Mouse (Mus musculus): ENCODE results near the gene Cd33. TPM values are rescaled to one million over a fixed set of nuclear protein-coding genes. Genes with fewer than 3 reads are reported as not detected.

The Cd33 gene
- polyA plus RNA-seq, 2 experiments, result 2.9 to 3.0 TPM

DNA sequence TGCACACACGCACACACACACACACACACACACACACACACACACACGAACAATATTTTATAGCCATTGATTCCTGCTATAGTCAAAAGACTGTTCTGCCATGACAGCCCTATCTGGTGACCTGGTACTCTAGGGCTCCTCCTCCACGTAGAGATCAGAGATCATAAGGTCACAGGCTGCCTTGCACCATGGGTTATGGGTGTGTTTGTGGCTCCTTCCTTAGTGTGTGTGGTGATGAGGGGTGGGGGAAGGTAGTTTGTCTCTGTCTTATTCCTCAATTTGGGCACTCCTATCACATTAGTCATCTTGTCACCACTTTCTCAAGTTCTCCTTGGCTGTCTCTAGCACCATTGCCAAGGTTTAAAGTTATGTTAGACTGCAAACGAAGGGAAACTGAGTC lies 5.7 kb downstream of the Cd33 start:
- Histone ChIP-seq H3K4me2 (replicated peaks; ENCODE audit: low read depth, low read length, severe bottlenecking) (no peak overlapping the region), H3K4me3 (replicated peaks; ENCODE audit: low read length) (no peak overlapping the region), H3K27ac (replicated peaks; ENCODE audit: low read depth, low read length) (no peak overlapping the region), H3K4me1 (ENCODE audit: control insufficient read depth, insufficient read depth, low read length) (no peaks in the 10 kb centered on the region), H3K9ac (ENCODE audit: low read depth, low read length, severe bottlenecking) (no peak overlapping the region), H3K27me3 (ENCODE audit: control insufficient read depth, insufficient read depth, low read length) (no peaks in the 10 kb centered on the region), H3K9me3 (ENCODE audit: control insufficient read depth, low read length) (no peaks in the 10 kb centered on the region), H3K36me3 (ENCODE audit: control insufficient read depth, insufficient read depth, low read length) (no peaks in the 10 kb centered on the region)
- no peak for ATAC-seq (ENCODE audit: low FRiP score, low read depth)
- no peak for TF ChIP-seq POLR2A (IDR thresholded peaks at IDR 0.05; ENCODE audit: borderline replicate concordance, extremely low read depth, insufficient read depth, insufficient read length)
- WGBS, result 52% methylated on average over 4 of the region's 4 CpGs
- DNase-seq (ENCODE audit: low spot score), result no peak

DNA sequence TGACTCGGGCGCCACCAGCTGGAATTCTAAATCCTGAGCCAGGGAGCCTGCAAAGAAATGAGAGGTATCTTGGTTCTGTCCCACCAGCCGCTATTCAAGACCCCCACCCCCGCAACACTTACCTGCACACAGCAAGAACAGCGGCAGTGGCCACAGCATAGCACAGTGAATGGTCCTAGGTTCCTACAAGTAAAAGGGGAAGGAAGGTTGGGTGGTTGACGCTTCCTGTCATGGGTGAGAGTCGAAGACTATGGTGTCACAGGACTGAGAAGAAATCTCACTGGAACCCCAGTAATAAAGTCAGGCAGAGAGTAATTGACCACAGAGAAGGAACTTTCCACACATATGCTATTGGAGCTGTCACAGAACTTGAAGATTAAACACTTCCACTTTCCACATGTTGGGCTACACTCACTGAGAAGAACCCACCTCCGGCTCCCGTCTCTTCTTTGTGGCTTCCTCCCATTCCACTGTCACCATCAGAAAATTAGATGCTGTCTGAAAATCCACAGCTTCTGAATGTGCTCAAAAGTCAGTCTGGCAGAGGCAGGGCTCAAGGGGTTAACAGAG lies 11.2 kb downstream of the Cd33 start:
- 84% methylated on average over 9 of the region's 9 CpGs for WGBS
- Histone ChIP-seq H3K27me3 (ENCODE audit: control insufficient read depth, insufficient read depth, low read length) (no peaks in the 10 kb centered on the region), H3K4me3 (replicated peaks; ENCODE audit: low read length) (no peak overlapping the region), H3K4me1 (ENCODE audit: control insufficient read depth, insufficient read depth, low read length) (no peaks in the 10 kb centered on the region), H3K36me3 (ENCODE audit: control insufficient read depth, insufficient read depth, low read length) (no peaks in the 10 kb centered on the region), H3K27ac (replicated peaks; ENCODE audit: low read depth, low read length) (no peak overlapping the region), H3K4me2 (replicated peaks; ENCODE audit: low read depth, low read length, severe bottlenecking) (no peak overlapping the region), H3K9ac (ENCODE audit: low read depth, low read length, severe bottlenecking) (no peak overlapping the region), H3K9me3 (ENCODE audit: control insufficient read depth, low read length) (no peaks in the 10 kb centered on the region)
- no peak for TF ChIP-seq POLR2A (IDR thresholded peaks at IDR 0.05; ENCODE audit: borderline replicate concordance, extremely low read depth, insufficient read depth, insufficient read length)
- ATAC-seq (ENCODE audit: low FRiP score, low read depth) (no peak), DNase-seq (ENCODE audit: low spot score) (no peak)

DNA sequence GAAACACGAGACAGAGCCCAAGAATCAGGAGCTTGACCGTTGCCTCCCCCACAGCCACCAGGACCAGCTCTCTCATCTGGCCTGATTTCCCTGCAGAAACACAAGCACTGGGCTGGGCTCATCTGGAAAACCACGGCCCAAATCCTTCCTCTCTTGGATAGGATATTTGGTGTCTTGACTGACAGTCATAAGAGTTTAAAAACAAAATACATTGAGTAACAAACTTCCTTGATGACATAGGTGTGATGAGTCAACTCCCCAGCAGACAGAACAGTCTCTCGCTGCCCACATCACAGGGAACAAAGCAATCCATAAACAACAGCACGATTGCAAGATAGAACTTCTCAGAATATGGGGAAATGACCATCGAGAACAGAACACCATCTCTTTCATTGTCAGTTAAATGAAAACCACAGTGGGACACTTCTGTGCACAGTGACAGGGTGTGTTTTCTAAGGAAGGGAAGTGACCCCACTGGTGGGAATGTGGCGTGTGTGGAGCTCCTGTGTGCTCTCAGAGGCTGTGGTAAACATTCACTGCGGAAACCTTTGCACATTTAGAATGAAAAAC lies 13.9 kb downstream of the Cd33 start:
- H3K9ac ChIP-seq (ENCODE audit: low read depth, low read length, severe bottlenecking), result no peak overlapping the region
- ATAC-seq (ENCODE audit: low FRiP score, low read depth), result no peak
- no peak overlapping the region for H3K4me3 ChIP-seq (replicated peaks; ENCODE audit: low read length)
- WGBS, result 79% methylated on average over 8 of the region's 8 CpGs
- no peaks in the 10 kb centered on the region for H3K27me3 ChIP-seq (ENCODE audit: control insufficient read depth, insufficient read depth, low read length)
- no peaks in the 10 kb centered on the region for H3K4me1 ChIP-seq (ENCODE audit: control insufficient read depth, insufficient read depth, low read length)
- TF ChIP-seq POLR2A (IDR thresholded peaks at IDR 0.05; ENCODE audit: borderline replicate concordance, extremely low read depth, insufficient read depth, insufficient read length), result no peak
- H3K36me3 ChIP-seq (ENCODE audit: control insufficient read depth, insufficient read depth, low read length), result no peaks in the 10 kb centered on the region
- H3K9me3 ChIP-seq (ENCODE audit: control insufficient read depth, low read length), result no peaks in the 10 kb centered on the region
- no peak overlapping the region for H3K27ac ChIP-seq (replicated peaks; ENCODE audit: low read depth, low read length)
- no peak overlapping the region for H3K4me2 ChIP-seq (replicated peaks; ENCODE audit: low read depth, low read length, severe bottlenecking)
- DNase-seq (ENCODE audit: low spot score), result no peak

DNA sequence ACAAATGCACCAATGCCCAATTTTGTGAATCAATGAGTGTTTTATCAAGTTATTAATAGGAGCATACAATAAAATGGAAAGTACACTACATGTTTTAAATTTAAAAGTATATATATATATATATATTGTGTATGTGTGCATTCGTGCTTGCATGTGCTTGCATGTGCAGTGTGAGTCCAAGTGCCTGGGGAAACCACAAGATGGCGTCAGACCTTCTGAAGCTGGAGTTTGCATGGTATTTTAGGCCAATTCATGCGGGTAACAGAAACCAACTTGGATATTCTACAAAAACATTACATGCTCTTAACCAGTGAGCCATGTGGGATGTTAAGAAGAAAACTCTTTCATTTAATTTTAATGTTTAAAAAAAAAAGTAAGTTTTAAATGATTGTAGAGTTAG lies 18.9 kb downstream of the Cd33 start:
- ATAC-seq (ENCODE audit: low FRiP score, low read depth) (no peak), DNase-seq (ENCODE audit: low spot score) (no peak)
- H3K9ac ChIP-seq (ENCODE audit: low read depth, low read length, severe bottlenecking), result no peak overlapping the region
- no peaks in the 10 kb centered on the region for H3K4me1 ChIP-seq (ENCODE audit: control insufficient read depth, insufficient read depth, low read length)
- WGBS, result 56% methylated on average over 3 of the region's 3 CpGs
- no peak overlapping the region for H3K4me3 ChIP-seq (replicated peaks; ENCODE audit: low read length)
- no peak for TF ChIP-seq POLR2A (IDR thresholded peaks at IDR 0.05; ENCODE audit: borderline replicate concordance, extremely low read depth, insufficient read depth, insufficient read length)
- no peaks in the 10 kb centered on the region for H3K27me3 ChIP-seq (ENCODE audit: control insufficient read depth, insufficient read depth, low read length)
- no peak overlapping the region for H3K4me2 ChIP-seq (replicated peaks; ENCODE audit: low read depth, low read length, severe bottlenecking)
- H3K9me3 ChIP-seq (ENCODE audit: control insufficient read depth, low read length), result no peaks in the 10 kb centered on the region
- H3K27ac ChIP-seq (replicated peaks; ENCODE audit: low read depth, low read length), result no peak overlapping the region
- no peaks in the 10 kb centered on the region for H3K36me3 ChIP-seq (ENCODE audit: control insufficient read depth, insufficient read depth, low read length)

DNA sequence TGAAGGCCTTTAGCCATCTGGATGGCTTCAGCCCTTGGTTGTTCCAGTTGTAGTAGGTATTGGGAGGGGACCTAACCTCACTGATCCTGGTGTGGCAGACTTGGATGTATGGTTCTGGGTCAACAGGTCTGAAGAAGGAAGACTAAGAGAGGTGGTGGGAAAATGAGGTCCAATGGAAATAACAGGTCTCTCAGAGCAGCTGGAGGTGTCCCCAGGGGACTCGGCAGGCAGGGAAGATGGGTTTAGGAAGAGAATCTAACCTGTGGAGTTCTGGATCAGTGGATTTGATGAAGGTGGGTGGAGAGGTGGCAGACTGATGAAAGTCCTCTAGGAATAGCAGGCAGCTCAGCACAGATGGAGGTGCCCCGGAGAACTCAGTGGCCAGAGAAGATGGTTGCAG lies 21.5 kb downstream of the Cd33 start:
- ATAC-seq (ENCODE audit: low FRiP score, low read depth), result no peak
- no peaks in the 10 kb centered on the region for H3K36me3 ChIP-seq (ENCODE audit: control insufficient read depth, insufficient read depth, low read length)
- WGBS, result 89% methylated on average over 2 of the region's 2 CpGs

More for the DNA sequence above, 21.5 kb downstream of the Cd33 start:
- Histone ChIP-seq H3K4me2 (replicated peaks; ENCODE audit: low read depth, low read length, severe bottlenecking) (no peak overlapping the region), H3K4me1 (ENCODE audit: control insufficient read depth, insufficient read depth, low read length) (no peaks in the 10 kb centered on the region), H3K4me3 (replicated peaks; ENCODE audit: low read length) (no peak overlapping the region), H3K27me3 (ENCODE audit: control insufficient read depth, insufficient read depth, low read length) (no peaks in the 10 kb centered on the region), H3K27ac (replicated peaks; ENCODE audit: low read depth, low read length) (no peak overlapping the region), H3K9me3 (ENCODE audit: control insufficient read depth, low read length) (no peaks in the 10 kb centered on the region), H3K9ac (ENCODE audit: low read depth, low read length, severe bottlenecking) (no peak overlapping the region)
- no peak for TF ChIP-seq POLR2A (IDR thresholded peaks at IDR 0.05; ENCODE audit: borderline replicate concordance, extremely low read depth, insufficient read depth, insufficient read length)
- no peak for DNase-seq (ENCODE audit: low spot score)

All from limb, embryonic 14.5 days (tissue).